Mouse (Mus musculus): Measurements from ENCODE around the gene Usp43.

The Usp43 gene

DNA sequence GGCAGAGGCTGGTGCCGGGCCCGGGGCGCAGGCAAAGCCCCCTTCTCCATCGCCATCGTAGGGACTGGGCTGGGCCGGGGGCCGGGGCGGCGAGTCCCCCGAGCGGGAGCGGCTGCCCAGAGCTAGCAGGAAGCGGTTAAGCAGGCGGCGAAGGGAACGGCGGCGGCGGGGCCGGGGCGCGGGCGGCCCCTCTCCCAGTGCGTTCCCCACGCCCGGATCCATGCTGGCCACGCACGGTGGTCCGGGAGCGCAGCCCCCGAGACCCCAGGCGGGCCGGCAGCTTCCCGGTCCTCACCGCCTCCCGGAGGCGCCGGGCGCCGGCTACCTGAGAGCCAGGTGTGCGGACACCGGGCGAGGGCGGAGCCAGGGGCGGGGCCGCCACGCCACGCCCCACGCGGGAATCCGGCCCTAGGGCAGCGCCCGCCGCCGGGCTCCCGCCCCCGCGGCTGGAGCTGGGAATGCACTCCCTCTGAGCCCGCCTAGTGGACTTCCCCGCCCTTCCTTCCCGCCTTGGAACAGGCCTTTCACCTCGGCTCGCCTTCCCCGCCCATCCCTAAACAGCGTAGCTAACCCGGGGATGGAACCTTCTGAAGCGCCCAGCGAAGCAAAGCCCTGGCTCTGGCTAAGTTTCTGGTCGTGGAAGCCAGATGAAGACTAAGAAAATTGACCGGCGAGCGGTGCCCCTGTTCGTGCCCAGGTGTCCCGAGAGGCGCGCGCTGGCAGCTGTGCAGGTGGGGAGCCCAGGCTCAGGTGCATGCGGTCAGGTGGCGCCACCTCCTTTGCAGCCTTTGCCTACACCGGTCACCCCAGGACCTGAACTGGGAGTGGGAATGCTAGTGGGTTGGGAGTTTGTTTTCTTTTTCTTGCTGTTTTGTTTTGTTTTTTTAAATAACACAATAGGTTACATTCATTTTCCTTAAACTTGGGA is at the start of gene Usp43:
TSS of gene Usp43 (minus strand) at position 327 of the 928 bp plus-strand sequence.
- in situ Hi-C loops (cut with MboI, MseI), result no loop called here

DNA sequence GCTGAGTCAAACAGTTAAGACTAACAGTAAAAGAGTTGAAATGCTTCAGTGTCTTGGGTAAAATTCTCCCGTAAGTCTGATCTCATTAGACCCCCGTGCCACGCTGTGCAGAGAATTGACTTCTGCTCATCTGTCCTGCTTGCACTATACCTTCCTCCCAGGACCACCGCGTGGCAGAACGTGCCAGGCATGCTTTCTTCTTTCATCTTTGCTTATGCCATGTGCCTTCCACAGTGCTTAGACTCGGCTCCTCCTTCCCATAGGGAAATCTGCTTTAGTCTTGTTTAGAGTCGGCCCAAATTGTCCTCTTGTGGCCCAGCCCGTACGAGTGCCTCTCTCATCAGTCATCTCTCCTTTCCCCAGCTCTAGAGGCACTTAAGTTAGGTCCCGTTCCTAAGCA is 45.9 kb upstream of the Usp43 start:
- in situ Hi-C loops (cut with MboI, MseI), result no loop called here

DNA sequence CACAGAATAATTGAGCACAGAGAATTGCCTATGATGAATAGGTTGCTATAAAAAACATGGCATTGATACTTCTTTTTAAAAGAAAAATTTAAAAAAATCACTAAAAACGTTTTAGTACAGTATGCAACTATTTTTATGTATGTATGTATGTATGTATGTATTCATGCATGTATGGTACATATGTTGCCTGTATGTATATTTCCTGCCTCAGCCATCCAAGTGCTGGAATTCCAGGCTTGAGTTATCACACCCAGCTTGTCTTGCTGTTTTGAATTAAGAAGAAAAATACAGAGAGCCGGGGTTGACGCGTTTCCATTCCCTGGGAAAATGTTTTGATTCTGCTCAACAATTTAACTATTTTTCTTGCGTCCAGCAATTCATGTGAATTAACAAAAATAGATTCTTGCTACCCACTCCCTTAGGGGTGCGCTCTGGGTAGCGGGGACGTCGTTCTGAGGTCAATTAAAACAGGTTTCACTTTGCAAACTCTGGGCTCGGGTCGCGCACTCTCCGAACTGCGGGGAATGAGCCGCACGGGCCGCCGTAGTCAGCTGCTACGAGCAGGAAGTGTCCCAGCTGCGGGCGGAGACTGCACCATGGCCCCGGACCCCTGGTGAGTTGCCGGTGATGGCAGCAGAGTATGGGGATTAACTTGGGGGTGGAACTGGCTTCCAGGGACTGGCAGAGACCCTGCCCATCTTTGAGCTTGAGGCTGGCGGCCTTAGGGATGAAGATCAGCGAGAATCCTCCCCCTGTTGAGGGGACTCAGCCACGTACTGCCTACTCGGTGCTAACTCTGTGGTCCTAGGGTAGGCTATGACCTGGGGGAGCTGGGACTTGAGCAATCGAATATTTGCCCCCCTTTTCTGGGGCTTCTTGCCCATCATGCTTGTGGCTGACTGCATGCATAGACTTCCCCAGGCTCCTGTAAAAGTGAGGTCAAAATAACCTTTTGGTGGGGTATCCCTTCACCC is 44.2 kb upstream of the Usp43 start, which contains the start of gene Stx8:
TSS of gene Stx8 (plus strand) at position 289 of the 974 bp plus-strand sequence.
- in situ Hi-C loops (cut with MboI, MseI), result no loop called here

DNA sequence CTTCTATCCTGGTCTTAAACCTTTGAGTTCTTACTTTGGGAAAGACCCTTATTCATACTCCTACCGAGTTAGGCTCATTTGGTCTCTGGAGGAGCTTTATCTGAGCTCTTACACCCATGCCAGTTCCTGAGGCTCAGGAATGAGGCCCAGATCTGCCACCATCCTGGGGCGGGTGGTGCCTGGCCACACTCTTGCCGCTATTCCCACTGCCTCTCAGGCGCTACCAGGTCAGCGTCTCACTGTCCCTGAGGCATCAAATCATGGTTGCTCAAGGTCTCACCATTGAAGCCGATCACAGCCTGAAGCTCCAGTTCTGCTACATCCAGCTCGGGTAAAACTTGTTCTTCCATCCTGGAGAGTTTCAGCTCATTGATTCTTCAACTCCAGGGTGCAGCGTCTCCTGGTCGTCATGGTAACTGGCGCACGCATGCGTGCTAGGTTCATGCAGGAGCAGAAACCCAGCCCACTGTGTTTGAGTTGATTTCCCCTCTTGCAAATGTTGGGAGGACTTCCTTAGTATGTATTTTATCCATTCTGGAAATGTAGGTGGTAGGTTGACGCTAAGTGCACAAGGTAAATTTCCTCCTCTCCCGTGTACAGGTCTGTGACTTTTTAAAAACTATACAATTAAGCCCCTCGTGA is 43.4 kb upstream of the Usp43 start, which contains the start of gene Cfap52:
TSS of gene Cfap52 (minus strand) at position 410 of the 642 bp plus-strand sequence.
- in situ Hi-C loops (cut with MboI, MseI), result no loop called here

DNA sequence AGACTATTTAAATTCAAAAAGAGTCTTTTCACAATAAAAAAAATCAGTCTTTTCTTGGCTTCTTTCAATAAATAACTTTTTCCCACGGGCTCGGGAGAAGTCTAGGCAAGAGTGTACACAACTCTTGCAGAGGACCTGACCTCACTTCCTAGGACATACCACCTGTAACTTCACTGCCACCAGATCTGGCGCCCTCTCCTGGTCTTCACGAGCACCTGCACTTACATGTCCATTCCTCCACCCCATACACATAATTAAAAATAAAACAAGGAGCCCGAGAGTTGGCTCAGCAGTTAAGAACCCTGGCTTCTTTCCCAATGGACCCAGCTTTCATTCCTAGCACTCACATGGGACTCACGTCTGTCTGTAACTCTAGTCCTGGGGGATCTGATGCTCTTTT is 42.2 kb upstream of the Usp43 start:
- in situ Hi-C loops (cut with MboI, MseI), result no loop called here

DNA sequence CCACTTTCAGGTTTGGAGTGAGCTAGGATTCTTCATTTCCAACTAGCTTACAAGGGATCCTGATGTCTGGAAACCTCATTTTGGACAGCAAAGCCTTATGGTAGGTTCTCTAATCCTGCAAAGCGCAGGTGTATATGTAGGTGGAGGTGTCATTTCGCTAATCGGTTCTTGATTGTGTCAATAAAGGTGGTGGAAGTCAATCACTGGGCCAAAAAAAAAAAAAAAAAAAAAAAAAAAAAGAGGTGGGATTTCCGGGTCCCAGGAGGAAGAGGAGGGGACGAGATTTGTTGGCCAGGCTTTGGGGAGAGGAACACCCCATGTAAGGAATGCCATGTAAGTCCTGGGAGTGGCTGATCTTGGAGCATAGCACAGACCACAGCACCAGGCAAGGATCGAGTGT is 32.5 kb upstream of the Usp43 start:
- in situ Hi-C loops (cut with MboI, MseI), result no loop called here

DNA sequence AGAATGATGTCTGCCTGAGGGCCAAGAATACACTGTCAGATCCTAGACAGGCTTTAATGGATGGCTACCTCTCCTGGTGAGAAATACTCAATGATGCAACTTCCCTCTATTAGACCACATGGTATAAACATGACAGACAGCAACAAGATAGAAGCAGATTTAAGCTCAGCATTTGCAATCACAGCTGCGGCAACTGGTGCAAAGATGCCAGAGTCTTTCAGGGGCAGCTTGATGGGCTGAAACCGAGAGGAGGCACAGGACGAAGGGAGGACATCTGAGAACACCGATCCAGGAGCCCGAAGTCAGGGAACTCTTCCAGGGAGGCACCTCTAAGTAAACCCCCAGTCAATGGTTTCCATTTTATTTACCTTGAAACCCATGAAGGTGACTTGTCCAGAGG is 31.7 kb upstream of the Usp43 start:
- in situ Hi-C loops (cut with MboI, MseI), result no loop called here

DNA sequence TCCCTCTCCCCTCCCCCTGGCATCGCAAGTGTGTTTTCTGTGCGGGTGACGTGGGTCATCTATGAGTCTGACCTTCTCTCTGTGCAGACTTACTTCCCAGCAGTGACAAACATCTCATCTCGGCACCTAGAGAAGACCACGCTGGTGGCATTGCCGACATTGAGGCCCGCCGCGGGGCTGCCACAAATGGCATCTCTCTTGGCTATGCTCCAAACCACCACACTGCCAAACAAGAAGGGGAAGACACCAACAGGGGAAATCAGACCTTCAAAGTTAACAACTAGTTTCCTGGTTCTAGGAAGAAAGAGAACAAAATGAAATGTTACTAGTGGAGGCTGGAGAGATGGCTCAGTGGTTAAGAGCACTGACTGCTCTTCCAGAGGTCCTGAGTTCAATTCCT is 27.5 kb upstream of the Usp43 start:
- in situ Hi-C loops (cut with MboI, MseI), result no loop called here

DNA sequence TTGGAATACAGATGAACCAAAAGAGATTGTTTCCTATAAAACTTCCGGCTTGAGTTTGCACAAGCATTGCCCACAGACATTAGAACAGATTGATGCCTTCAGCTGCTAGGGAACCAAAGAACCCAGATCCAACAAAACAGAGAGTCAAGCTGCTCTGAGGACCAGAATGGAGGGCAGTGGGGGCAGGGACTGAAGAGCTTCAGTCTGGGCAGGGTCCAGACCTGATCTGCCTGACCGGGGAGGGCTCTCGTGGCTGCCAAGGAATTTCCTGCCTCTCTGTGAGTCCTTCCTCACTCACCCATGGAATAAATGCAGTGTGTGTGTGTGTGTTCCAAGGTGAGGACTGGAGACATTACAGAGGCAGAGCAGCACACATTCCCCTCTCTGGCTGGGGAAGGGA is 26.3 kb upstream of the Usp43 start:
- in situ Hi-C loops (cut with MboI, MseI), result no loop called here

DNA sequence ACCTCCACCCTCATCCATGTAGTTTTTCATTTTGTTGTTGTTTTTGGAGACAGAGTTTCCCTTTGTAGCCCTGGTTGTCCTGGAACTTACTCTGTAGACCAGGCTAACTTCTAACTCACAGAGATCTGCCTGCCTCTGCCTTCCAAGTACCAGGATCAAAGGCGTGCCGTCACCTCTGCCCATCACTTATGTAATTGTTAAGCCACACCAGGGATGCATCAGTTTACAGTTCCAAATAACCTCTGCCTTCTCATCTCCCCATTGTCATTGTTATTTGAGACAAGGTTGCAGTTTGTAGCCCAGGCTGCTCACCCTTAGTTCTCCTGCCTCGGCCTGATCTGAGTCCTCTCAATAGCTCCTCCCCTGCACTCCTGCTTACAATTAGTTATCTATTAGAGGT is 10.2 kb upstream of the Usp43 start:
- in situ Hi-C loops (cut with MboI, MseI), result no loop called here

DNA sequence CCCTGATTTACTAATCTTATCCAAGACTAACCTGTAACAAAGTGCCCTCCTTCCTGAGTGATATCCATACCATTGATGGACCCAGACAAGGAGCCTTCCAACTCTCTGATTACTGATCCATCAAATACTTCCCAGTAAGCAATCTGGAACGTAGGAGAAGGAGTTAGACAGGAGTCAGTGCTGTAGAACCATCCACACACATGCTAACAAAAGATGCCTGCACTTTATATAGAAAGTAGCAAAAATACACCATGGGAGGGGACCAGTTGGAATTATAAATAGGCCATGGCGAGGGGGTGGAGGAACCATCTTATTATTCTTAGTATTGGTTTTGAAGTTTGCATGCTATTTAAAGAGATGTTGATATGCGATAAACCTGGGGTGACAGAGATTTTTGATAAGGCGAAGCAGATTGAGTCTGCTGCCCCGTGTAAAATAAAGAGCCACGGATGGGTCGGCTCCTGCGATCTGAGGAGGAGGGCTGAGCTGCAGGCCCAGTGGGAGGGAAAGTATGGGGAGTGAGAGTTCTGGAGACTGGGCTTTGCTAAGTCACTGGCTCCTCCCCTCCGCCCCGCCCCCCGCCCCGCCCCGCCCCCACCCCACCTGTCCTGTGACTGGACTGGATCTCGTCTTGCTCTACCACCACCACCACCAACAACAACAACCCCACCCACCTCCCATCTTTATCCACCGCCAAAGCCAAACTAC is 4.5 kb upstream of the Usp43 start:
- in situ Hi-C loops (cut with MboI, MseI), result no loop called here

DNA sequence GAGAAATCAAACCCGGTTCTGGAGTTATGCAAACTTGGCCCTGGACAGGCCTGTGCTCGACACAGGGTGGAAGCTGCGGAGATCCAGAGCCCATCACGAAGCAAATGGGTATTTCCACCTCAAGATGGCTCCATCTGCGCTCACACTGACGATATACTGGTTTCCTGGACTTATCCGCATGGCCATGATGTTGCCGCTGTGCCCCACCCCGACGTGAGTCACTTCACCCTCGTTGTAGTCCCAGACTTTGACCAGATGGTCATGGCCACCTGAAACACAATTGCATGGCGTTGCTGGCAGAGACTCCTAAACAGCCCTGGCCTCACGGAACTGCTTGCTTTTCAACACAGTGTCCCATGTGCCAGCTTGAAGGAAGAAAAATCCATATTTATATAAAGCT is 3.0 kb upstream of the Usp43 start:
- in situ Hi-C loops (cut with MboI, MseI), result no loop called here

DNA sequence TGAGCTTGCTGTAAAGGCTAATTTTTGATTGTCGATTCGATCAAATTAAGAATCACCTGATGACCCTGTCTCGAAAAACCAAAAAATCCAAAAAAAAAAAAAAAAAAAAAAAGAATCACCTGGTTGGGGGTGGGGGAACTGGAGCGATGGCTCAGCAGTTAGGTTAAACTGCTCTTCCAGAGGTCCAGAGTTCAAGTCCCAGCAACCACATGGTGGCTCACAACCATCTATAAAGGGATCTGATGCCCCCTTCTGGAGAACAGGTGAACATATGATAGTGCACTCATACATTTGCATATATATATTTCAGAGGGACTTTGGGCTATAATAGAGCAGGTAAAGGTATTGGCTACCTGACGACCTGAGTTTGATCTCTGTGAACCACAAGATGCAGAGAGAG is 1.8 kb upstream of the Usp43 start:
- in situ Hi-C loops (cut with MboI, MseI), result no loop called here

DNA sequence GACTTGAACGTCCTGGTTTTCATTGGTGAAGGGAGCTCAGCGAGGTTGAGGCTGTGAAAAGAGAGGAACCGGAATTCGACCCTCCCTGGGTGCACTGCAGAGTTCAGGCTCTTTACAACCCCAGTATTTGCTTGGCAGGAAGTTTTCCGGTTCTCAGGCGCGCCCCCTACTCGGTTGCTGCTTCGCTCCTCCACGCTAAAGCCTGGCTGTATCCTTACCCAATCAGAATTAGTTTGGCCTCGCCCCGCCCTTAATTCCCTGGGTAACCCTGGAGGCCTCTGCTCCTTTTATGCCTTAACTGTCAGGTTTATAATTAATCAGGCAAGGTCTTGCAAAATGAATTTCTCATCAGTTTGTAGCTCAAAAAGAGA is 787 bp upstream of the Usp43 start:
- in situ Hi-C loops (cut with MboI, MseI), result no loop called here

DNA sequence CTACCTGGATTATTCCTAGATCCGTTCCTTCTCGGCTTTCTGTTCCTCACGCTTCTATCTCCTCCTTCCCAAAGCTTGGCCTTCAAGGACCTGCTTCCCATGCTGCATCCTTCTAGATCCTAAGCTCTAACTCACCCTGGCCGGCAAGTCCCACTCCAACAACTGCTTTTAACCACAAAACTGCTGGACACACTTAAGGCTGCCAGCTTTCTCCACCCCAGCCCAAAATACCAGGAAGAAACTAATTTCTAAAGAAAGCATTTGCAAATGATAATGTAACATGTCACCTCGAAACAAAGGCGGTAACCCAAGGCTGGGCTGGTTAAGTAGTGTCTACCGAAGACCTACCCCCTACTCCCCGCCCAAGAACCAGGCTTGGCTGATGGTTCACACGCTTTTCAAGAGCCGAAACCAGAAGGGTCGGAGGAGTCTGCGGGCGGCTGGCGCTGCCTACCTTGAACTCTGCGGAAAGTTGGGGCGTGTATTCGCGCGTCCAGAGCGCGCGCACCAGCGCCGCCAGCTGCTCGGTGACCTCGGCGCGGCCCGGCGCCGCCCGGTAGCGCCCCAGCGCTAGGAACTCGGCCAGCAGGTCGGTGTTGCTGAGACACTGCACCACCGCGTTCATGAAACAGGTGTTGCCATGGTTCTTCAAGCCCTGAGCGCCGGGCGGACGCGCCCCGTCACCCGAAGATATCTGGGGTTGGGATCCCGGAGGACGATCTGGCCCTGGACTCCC is 694 bp downstream of the Usp43 start:
- in situ Hi-C loops (cut with MboI, MseI), result no loop called here

DNA sequence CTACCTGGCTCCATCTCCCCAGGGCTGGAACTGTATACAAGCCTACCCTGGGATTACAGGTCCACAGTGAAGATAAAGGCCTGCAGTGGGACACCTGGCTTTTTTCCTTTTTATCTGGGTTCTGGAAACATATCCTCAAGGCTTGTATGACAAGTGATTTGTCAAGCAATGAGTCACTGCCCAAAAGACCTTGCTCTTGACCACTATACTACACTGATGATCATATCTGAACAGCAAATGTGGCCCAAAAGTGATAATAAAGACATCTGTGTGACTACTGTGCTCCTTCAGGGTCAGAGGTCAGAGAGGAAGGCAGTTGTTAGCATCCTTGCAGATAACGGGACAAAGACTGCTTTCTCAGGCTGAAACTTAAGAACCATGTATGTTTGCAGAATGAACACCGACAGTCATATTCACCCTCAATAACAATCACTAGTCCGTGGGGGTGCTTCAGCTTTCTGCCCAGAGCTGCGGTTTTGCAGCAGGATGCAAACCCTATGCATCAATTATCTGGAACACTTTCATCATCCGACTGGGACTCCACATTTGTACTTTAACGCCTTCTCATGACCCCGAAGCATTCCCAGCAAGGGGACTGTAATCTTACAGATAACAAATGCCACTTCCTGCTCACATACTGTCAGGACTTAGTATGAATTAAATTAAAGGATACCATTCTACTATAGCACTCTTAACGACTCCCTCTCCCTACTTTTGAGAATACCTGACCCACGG is 1.6 kb downstream of the Usp43 start:
- in situ Hi-C loops (cut with MboI, MseI), result no loop called here

DNA sequence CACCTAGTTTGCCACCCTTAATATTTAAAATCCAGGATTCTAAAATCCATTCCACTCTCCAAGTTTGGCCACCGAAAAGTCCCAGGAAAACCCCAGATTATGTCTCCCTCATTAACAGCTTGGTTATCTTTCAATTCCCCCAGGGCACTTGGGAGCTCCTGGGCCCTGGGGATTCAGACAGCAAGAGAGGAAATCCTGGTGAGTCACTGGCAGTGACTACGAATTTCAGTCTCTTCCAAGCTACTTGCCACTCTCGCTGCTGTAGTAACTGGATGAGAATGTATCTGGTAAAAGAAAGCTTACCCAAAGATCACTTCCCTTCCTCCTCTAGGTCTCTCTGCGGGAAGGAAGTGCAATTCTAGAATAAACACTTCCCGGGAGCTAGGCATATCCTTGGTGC is 2.4 kb downstream of the Usp43 start:
- in situ Hi-C loops (cut with MboI, MseI), result no loop called here

DNA sequence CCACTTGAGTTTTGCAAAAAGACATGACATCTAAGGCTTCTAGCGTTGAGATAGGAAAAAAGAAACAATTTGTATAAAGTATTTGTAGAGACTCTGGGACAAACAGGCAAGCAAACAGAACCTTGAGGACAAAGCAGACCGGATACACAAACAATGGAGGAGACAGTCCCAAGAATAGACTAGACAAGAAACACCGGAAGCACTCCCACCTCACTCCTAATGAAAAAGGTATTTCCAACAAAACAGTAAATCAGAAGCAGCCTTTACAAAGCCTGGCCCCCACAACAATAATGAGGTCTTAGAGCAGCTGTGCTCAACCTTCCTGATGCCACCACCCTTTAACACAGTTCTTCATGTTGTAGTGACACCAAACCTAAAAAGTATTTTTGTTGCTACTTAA is 4.8 kb downstream of the Usp43 start:
- in situ Hi-C loops (cut with MboI, MseI), result no loop called here

DNA sequence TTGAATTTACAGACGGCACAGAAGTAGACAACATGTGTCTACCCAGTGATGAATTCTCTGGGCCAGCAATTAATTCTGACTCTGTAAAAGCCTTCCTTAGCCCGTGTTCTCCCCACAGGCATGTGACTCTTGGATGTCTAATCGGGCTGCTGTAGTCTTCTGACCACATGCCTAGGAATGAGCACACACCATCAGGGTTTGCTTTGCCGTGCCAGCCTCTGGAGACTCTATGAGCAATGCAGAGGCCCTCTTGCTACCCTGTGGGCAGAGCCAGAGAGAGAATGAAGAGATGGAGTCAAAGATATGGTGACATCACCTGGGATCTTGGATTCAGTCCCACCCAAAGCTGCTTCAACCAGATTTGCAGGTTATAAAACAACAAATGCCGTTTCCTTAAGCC is 10.9 kb downstream of the Usp43 start:
- in situ Hi-C loops (cut with MboI, MseI), result no loop called here

DNA sequence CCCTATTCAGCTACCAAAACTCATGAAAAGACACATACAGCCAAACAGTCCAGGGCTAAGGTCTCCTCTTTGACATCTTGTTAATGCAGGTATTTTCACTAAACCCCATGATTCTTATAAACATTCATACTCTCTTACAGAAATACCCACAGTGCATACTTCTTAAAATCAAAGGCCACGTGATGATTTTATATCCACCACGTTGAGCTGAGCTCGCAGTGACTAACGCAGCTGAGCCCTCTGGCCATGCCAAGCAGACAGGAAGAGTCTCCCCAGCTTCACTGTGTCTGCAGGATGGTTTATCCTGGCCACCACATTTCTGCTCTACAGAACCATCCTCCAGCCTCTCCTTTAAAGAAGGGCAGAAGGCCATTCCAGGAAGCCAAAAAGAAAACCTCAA is 18.2 kb downstream of the Usp43 start:
- in situ Hi-C loops (cut with MboI, MseI), result no loop called here

Data from regulatory T cell (primary cell).